Mouse (Mus musculus) lung, embryonic 14.5 days (tissue): ENCODE results near the gene Klkb1. TPM values are rescaled to one million over a fixed set of nuclear protein-coding genes. Genes with fewer than 3 reads are reported as not detected.
"Not testable (repeated sequence)": the region's sequence is repeated elsewhere in the genome, so short reads cannot be mapped to it uniquely, and the experiment has no call there.

Source experiments
- ATAC-seq: fragments of 200-750 bp; cut with Nextera tagmentation; 2 replicates; pipeline ENCODE4 v1.8.0; 2017; ENCODE audit warnings: mild to moderate bottlenecking, moderate TSS enrichment, moderate library complexity; ENCODE audit not compliant: insufficient read depth
- DNase-seq: peaks from one replicate; pipeline ENCODE4 v3.0.0-alpha.2; 2015
- H3K27ac ChIP-seq: fragments of 300-500 bp; sonication (generic); 2 replicates; pipeline ENCODE4 v1.5.1; 2014; ENCODE audit warnings: low read depth, mild to moderate bottlenecking, moderate library complexity
- H3K27me3 ChIP-seq: fragments of 300-500 bp; sonication (generic); 2 replicates; pipeline ENCODE4 v1.6.1; 2014; ENCODE audit warnings: low read length, control low read depth; ENCODE audit not compliant: insufficient read depth
- H3K36me3 ChIP-seq: fragments of 300-500 bp; sonication (generic); 2 replicates; pipeline ENCODE4 v1.6.1; 2014; ENCODE audit warnings: control low read depth; ENCODE audit not compliant: insufficient read depth
- H3K4me1 ChIP-seq: fragments of 300-500 bp; sonication (generic); 2 replicates; pipeline ENCODE4 v1.6.1; 2014; ENCODE audit warnings: antibody characterized with exemption, control low read depth; ENCODE audit not compliant: insufficient read depth
- H3K4me2 ChIP-seq: fragments of 300-500 bp; sonication (generic); 2 replicates; pipeline ENCODE4 v1.6.1; 2014; ENCODE audit warnings: mild to moderate bottlenecking
- H3K4me3 ChIP-seq: fragments of 300-500 bp; sonication (generic); 2 replicates; pipeline ENCODE4 v1.5.1; 2014; ENCODE audit warnings: low read depth, low read length
- H3K9ac ChIP-seq: fragments of 300-500 bp; sonication (generic); 2 replicates; pipeline ENCODE4 v1.6.1; 2014
- H3K9me3 ChIP-seq: fragments of 300-500 bp; sonication (generic); 2 replicates; pipeline ENCODE4 v1.6.1; 2016; ENCODE audit warnings: low read depth, low read length, control low read depth
- CTCF ChIP-seq: IDR thresholded peaks from 2 replicates; pipeline ENCODE4 v1.5.1; 2016; ENCODE audit warnings: antibody characterized with exemption, low read depth
- WGBS: fragments of 180-500 bp; shearing (Covaris S2); extraction: QIAGEN DNeasy Blood & Tissue Kit; methylation state at CpG from one replicate; pipeline ENCODE4 v1.1.7; 2014; 5-methylcytosine and 5-hydroxymethylcytosine counted together
- polyA plus RNA-seq: library from polyadenylated mRNA; unstranded; fragments of >200 nt; fragmentation: Nextera tagmentation; extraction: Ambion mirVana; gene quantifications from 2 replicates; pipeline ENCODE4 v1.2.1, GENCODE M21; 2014

The Klkb1 gene
- polyA plus RNA-seq, 1 experiment from 2014 or later, result not detected

GRCm38 (mm10) chr8:45329206-45329980 is 34.7 kb upstream of the Klkb1 start:
- WGBS, result 86% methylated on average over 6 of the region's 6 CpGs
- H3K36me3 ChIP-seq, result no peaks in the 10 kb centered on the region
- H3K9ac ChIP-seq, result no peak overlapping the region
- DNase-seq, result no peak
- TF ChIP-seq CTCF, result no peak
- no peak overlapping the region for H3K27ac ChIP-seq
- H3K4me2 ChIP-seq, result no peak overlapping the region
- H3K9me3 ChIP-seq, result no peaks in the 10 kb centered on the region
- no peaks in the 10 kb centered on the region for H3K27me3 ChIP-seq
- no peak for ATAC-seq
- no peaks in the 10 kb centered on the region for H3K4me1 ChIP-seq
- H3K4me3 ChIP-seq, result no peak overlapping the region

- H3K4me3 ChIP-seq, ATAC-seq, H3K36me3 ChIP-seq, H3K4me2 ChIP-seq, H3K4me1 ChIP-seq, DNase-seq, H3K27ac ChIP-seq, H3K9ac ChIP-seq, H3K27me3 ChIP-seq, H3K9me3 ChIP-seq: not testable (repeated sequence)
Observed at GRCm38 (mm10) chr8:45327076-45327475, 32.4 kb upstream of the Klkb1 start.

- 50% methylated on average over 4 of the region's 4 CpGs for WGBS
- Histone ChIP-seq H3K27me3 (no peaks in the 10 kb centered on the region), H3K9me3 (no peaks in the 10 kb centered on the region), H3K4me3 (no peak overlapping the region), H3K4me2 (no peak overlapping the region), H3K9ac (no peak overlapping the region), H3K27ac (no peak overlapping the region), H3K4me1 (0 out of 2 replicates have a peak, but pooled peaks cover 3% of the 10 kb centered on the region), H3K36me3 (no peaks in the 10 kb centered on the region)
- ATAC-seq (no peak), DNase-seq (no peak)
- TF ChIP-seq CTCF, result no peak
Observed at GRCm38 (mm10) chr8:45324151-45324550, 29.5 kb upstream of the Klkb1 start.

GRCm38 (mm10) chr8:45321365-45321764 is 26.7 kb upstream of the Klkb1 start:
- Histone ChIP-seq H3K9me3 (no peaks in the 10 kb centered on the region), H3K4me1 (0 out of 2 replicates have a peak, but pooled peaks cover 3% of the 10 kb centered on the region), H3K36me3 (no peaks in the 10 kb centered on the region), H3K27me3 (no peaks in the 10 kb centered on the region), H3K4me3 (no peak overlapping the region), H3K9ac (no peak overlapping the region), H3K27ac (no peak overlapping the region), H3K4me2 (no peak overlapping the region)
- 81% methylated on average over 2 of the region's 2 CpGs for WGBS
- no peak for ATAC-seq
- DNase-seq, result no peak
- TF ChIP-seq CTCF, result no peak

GRCm38 (mm10) chr8:45320930-45321329 is 26.3 kb upstream of the Klkb1 start:
- TF ChIP-seq CTCF, result no peak
- Histone ChIP-seq H3K27me3 (no peaks in the 10 kb centered on the region), H3K4me3 (no peak overlapping the region), H3K9ac (no peak overlapping the region), H3K9me3 (no peaks in the 10 kb centered on the region), H3K36me3 (no peaks in the 10 kb centered on the region), H3K4me1 (0 out of 2 replicates have a peak, but pooled peaks cover 3% of the 10 kb centered on the region), H3K4me2 (no peak overlapping the region), H3K27ac (no peak overlapping the region)
- DNase-seq, result no peak
- no peak for ATAC-seq
- WGBS, result 39% methylated on average over 1 of the region's 1 CpGs

- no peak for ATAC-seq
- WGBS, result 58% methylated on average over 4 of the region's 4 CpGs
- no peaks in the 10 kb centered on the region for H3K36me3 ChIP-seq
- no peak overlapping the region for H3K9ac ChIP-seq
- H3K27ac ChIP-seq, result no peak overlapping the region
- no peaks in the 10 kb centered on the region for H3K27me3 ChIP-seq
- H3K4me2 ChIP-seq, result no peak overlapping the region
- H3K4me3 ChIP-seq, result no peak overlapping the region
- no peaks in the 10 kb centered on the region for H3K9me3 ChIP-seq
- TF ChIP-seq CTCF, result no peak
- no peaks in the 10 kb centered on the region for H3K4me1 ChIP-seq
- no peak for DNase-seq
Observed at GRCm38 (mm10) chr8:45310967-45311366, 16.3 kb upstream of the Klkb1 start.

GRCm38 (mm10) chr8:45308366-45308765 is 13.7 kb upstream of the Klkb1 start, which contains the start of gene Gm45753:
Gene Gm45753 (minus strand): TSS chr8:45308466.
- WGBS, result 55% methylated on average over 13 of the region's 13 CpGs
- no peak for TF ChIP-seq CTCF
- Histone ChIP-seq H3K9me3 (no peaks in the 10 kb centered on the region), H3K9ac (no peak within 1 kb of the TSS), H3K4me2 (no peak within 1 kb of the TSS), H3K27me3 (no peaks in the 10 kb centered on the region), H3K4me1 (no peaks in the 10 kb centered on the region), H3K4me3 (no peak within 1 kb of the TSS), H3K27ac (no peak within 1 kb of the TSS), H3K36me3 (no peaks in the 10 kb centered on the region)
- DNase-seq (peak; percentile 19), ATAC-seq (no peak; the same call in 1 of the 2 replicates)
